Mouse (Mus musculus) heart, embryonic 11.5 days (tissue): ENCODE results near the gene Mrpl1. TPM values are rescaled to one million over a fixed set of nuclear protein-coding genes. Genes with fewer than 3 reads are reported as not detected.

Source experiments
- ATAC-seq: fragments of 200-750 bp; cut with Nextera tagmentation; replicated peaks from 2 replicates; pipeline ENCODE4 v1.8.0; 2017; ENCODE audit warnings: moderate library complexity; ENCODE audit not compliant: insufficient number of reproducible peaks, low FRiP score, low TSS enrichment
- H3K27ac ChIP-seq: fragments of 300-500 bp; sonication (generic); 2 replicates; pipeline ENCODE4 v1.5.1; 2014; ENCODE audit warnings: mild to moderate bottlenecking, low read depth, low read length
- H3K27me3 ChIP-seq: fragments of 300-500 bp; sonication (generic); 2 replicates; pipeline ENCODE4 v1.6.1; 2014; ENCODE audit warnings: mild to moderate bottlenecking, low read length, mixed read lengths; ENCODE audit not compliant: control insufficient read depth, insufficient read depth
- H3K36me3 ChIP-seq: fragments of 300-500 bp; sonication (generic); 2 replicates; pipeline ENCODE4 v1.6.1; 2014; ENCODE audit warnings: mild to moderate bottlenecking, low read length, moderate library complexity, mixed read lengths; ENCODE audit not compliant: control insufficient read depth, insufficient read depth
- H3K4me1 ChIP-seq: fragments of 300-500 bp; sonication (generic); 2 replicates; pipeline ENCODE4 v1.6.1; 2014; ENCODE audit warnings: low read length; ENCODE audit not compliant: control insufficient read depth, insufficient read depth
- H3K4me2 ChIP-seq: fragments of 300-500 bp; sonication (generic); 2 replicates; pipeline ENCODE4 v1.6.1; 2014; ENCODE audit warnings: mild to moderate bottlenecking, moderate library complexity
- H3K4me3 ChIP-seq: fragments of 300-500 bp; sonication (generic); 2 replicates; pipeline ENCODE4 v1.5.1; 2014; ENCODE audit warnings: low read depth, low read length
- H3K9ac ChIP-seq: fragments of 300-500 bp; sonication (generic); 2 replicates; pipeline ENCODE4 v1.6.1; 2014; ENCODE audit warnings: mild to moderate bottlenecking, low read depth, low read length, moderate library complexity
- H3K9me3 ChIP-seq: fragments of 300-500 bp; sonication (generic); replicated peaks from 2 replicates; pipeline ENCODE4 v1.6.1; 2016; ENCODE audit warnings: low read length; ENCODE audit not compliant: control insufficient read depth
- WGBS: fragments of 180-500 bp; shearing (Covaris S2); extraction: QIAGEN DNeasy Blood & Tissue Kit; methylation state at CpG from one replicate; pipeline ENCODE4 v1.1.7; 2014; ENCODE audit not compliant: insufficient replicate concordance; 5-methylcytosine and 5-hydroxymethylcytosine counted together
- polyA plus RNA-seq: library from polyadenylated mRNA; unstranded; fragments of >200 nt; fragmentation: Nextera tagmentation; extraction: Ambion mirVana; gene quantifications from 2 replicates; pipeline ENCODE4 v1.2.1, GENCODE M21; 2014

Mrpl1 gene
- polyA plus RNA-seq, 1 experiment from 2014 or later = 24.3 TPM

- 76% methylated on average over 13 of the region's 13 CpGs for WGBS
- no peak for ATAC-seq
- H3K27ac ChIP-seq = no peak overlapping the region
- no peak overlapping the region for H3K9ac ChIP-seq
- no peak overlapping the region for H3K4me2 ChIP-seq
- H3K9me3 ChIP-seq = no peaks in the 10 kb centered on the region
- no peaks in the 10 kb centered on the region for H3K36me3 ChIP-seq
- H3K4me1 ChIP-seq = no peaks in the 10 kb centered on the region
- H3K4me3 ChIP-seq = no peak overlapping the region
- H3K27me3 ChIP-seq = no peaks in the 10 kb centered on the region
These were observed 98.8 kb downstream of the Mrpl1 start for GRCm38 (mm10) chr5:96308086-96308485.

GRCm38 (mm10) chr5:96308645-96309044 is 99.4 kb downstream of the Mrpl1 start:
- H3K36me3 ChIP-seq = no peaks in the 10 kb centered on the region
- H3K27ac ChIP-seq = no peak overlapping the region
- no peak overlapping the region for H3K4me3 ChIP-seq
- ATAC-seq = no peak
- no peak overlapping the region for H3K9ac ChIP-seq
- H3K27me3 ChIP-seq = no peaks in the 10 kb centered on the region
- WGBS = 84% methylated on average over 5 of the region's 5 CpGs
- no peaks in the 10 kb centered on the region for H3K9me3 ChIP-seq
- H3K4me1 ChIP-seq = no peaks in the 10 kb centered on the region
- no peak overlapping the region for H3K4me2 ChIP-seq

- Histone ChIP-seq H3K36me3 (no peaks in the 10 kb centered on the region), H3K4me1 (no peaks in the 10 kb centered on the region), H3K27ac (no peak overlapping the region), H3K4me2 (no peak overlapping the region), H3K9ac (no peak overlapping the region), H3K27me3 (no peaks in the 10 kb centered on the region), H3K9me3 (no peaks in the 10 kb centered on the region), H3K4me3 (no peak overlapping the region)
- WGBS = 75% methylated on average over 5 of the region's 5 CpGs
- no peak for ATAC-seq
These were observed 100.3 kb downstream of the Mrpl1 start for GRCm38 (mm10) chr5:96309566-96309965.

GRCm38 (mm10) chr5:96311677-96312076 is 102.4 kb downstream of the Mrpl1 start:
- no peak overlapping the region for H3K4me2 ChIP-seq
- no peaks in the 10 kb centered on the region for H3K27me3 ChIP-seq
- H3K9me3 ChIP-seq = no peaks in the 10 kb centered on the region
- no peaks in the 10 kb centered on the region for H3K4me1 ChIP-seq
- H3K36me3 ChIP-seq = no peaks in the 10 kb centered on the region
- ATAC-seq = no peak
- H3K9ac ChIP-seq = no peak overlapping the region
- H3K27ac ChIP-seq = no peak overlapping the region
- 68% methylated on average over 8 of the region's 8 CpGs for WGBS
- H3K4me3 ChIP-seq = no peak overlapping the region

Other genes starting within 250 kb of the Mrpl1 start
- gene Cnot6l, start 45.3 kb upstream of the Mrpl1 start, polyA plus RNA-seq = 11.3 and 13.2 TPM in 2 replicates
- gene Fras1, start 164.5 kb downstream of the Mrpl1 start, polyA plus RNA-seq = 25.2 and 43.9 TPM in 2 replicates